Mouse (Mus musculus) stomach, postnatal 0 days (tissue): ENCODE measurements around the gene Tgm6.

Experiments used
- CTCF ChIP-seq: IDR thresholded peaks from 2 replicates; pipeline ENCODE4 v1.5.1; 2016; ENCODE audit warnings: antibody characterized with exemption, low read depth, mild to moderate bottlenecking, moderate library complexity
- EP300 ChIP-seq: optimal IDR thresholded peaks from 2 replicates; pipeline ENCODE3; 2016; ENCODE audit warnings: antibody characterized with exemption

DNA sequence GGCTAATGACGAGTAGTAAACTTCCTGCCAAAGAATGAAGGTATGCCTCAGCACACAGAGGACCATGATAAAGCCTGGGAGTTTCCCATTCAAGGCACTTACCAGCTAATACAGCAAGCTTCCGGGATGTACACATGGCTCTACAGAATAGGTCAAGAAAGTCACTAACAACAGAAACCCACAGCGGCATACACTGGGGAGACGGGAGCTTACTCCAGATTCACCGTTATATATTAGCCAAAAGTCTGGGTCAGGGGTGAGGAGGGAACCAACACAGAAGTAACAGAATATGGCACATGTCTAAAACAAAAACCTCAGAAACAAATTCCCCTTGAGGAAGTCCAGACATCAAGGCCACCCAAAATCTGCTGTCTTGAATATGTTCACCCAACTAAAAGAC lies 50.5 kb downstream of the Tgm6 start:
- TF ChIP-seq CTCF (no peak), EP300 (no peak)
